Mouse (Mus musculus): ENCODE measurements at regions not wholly inside any gene's neighbourhood (a gene's known extent, or its start where the extent isn't known, plus 50 kb on each side); places are given as distances from the start of the nearest gene placed in this dataset.

GRCm38 (mm10) chr6:98132931-98133330, 209.6 kb downstream of the Gm765 start:
- 0 out of 2 replicates have a peak, but pooled peaks have one; percentile 15 for TF ChIP-seq CTCF (IDR thresholded peaks at IDR 0.05; ENCODE audit: insufficient read depth, low read length)
- TF ChIP-seq POLR2A (IDR thresholded peaks at IDR 0.05; ENCODE audit: borderline replicate concordance, extremely low read depth, low read depth, low read length): no peak

Data from lung, adult 2 months (tissue).